Mouse (Mus musculus) forebrain, embryonic 16.5 days (tissue): ENCODE measurements around the gene Colgalt1. TPM values are rescaled to one million over a fixed set of nuclear protein-coding genes. Genes with fewer than 3 reads are reported as not detected.
A peak's percentile ranks its signal among the peaks of the same experiment; 100 is the strongest.

Source experiments
- ATAC-seq: fragments of 200-750 bp; cut with Nextera tagmentation; 2 replicates; pipeline ENCODE4 v1.8.0; 2017; ENCODE audit warnings: mild to moderate bottlenecking, moderate library complexity
- H3K27ac ChIP-seq: fragments of 300-500 bp; sonication (generic); 2 replicates; pipeline ENCODE4 v1.5.1; 2014; ENCODE audit warnings: low read length, control low read depth
- H3K27me3 ChIP-seq: fragments of 300-500 bp; sonication (generic); replicated peaks from 2 replicates; pipeline ENCODE4 v1.6.1; 2014; ENCODE audit warnings: low read length; ENCODE audit not compliant: control insufficient read depth, insufficient read depth
- H3K36me3 ChIP-seq: fragments of 300-500 bp; sonication (generic); 2 replicates; pipeline ENCODE4 v1.6.1; 2014; ENCODE audit not compliant: control insufficient read depth, insufficient read depth
- H3K4me1 ChIP-seq: fragments of 300-500 bp; sonication (generic); replicated peaks from 2 replicates; pipeline ENCODE4 v1.6.1; 2014; ENCODE audit warnings: low read length; ENCODE audit not compliant: control insufficient read depth, insufficient read depth
- H3K4me2 ChIP-seq: fragments of 300-500 bp; sonication (generic); 2 replicates; pipeline ENCODE4 v1.6.1; 2014; ENCODE audit warnings: mild to moderate bottlenecking, low read length, control low read depth
- H3K4me3 ChIP-seq: fragments of 300-500 bp; sonication (generic); replicated peaks from 2 replicates; pipeline ENCODE4 v1.5.1; 2014; ENCODE audit warnings: mild to moderate bottlenecking, low read length, control low read depth
- H3K9ac ChIP-seq: fragments of 300-500 bp; sonication (generic); replicated peaks from 2 replicates; pipeline ENCODE4 v1.6.1; 2014; ENCODE audit warnings: low read depth, low read length, control low read depth
- H3K9me3 ChIP-seq: fragments of 300-500 bp; sonication (generic); 2 replicates; pipeline ENCODE4 v1.6.1; 2016; ENCODE audit warnings: low read length; ENCODE audit not compliant: control insufficient read depth
- WGBS: fragments of 180-500 bp; shearing (Covaris S2); extraction: QIAGEN DNeasy Blood & Tissue Kit; methylation state at CpG from one replicate; pipeline ENCODE4 v1.1.7; 2014; 5-methylcytosine and 5-hydroxymethylcytosine counted together
- polyA plus RNA-seq: library from polyadenylated mRNA; unstranded; fragments of >200 nt; fragmentation: Nextera tagmentation; extraction: Ambion mirVana; gene quantifications from 2 replicates; pipeline ENCODE4 v1.2.1, GENCODE M21; 2015

Gene Colgalt1
- polyA plus RNA-seq, 1 experiment from 2014 or later = 63.6 TPM

GRCm38 (mm10) chr8:71594324-71594722, 16.5 kb upstream of the Colgalt1 start:
- peaks cover 27% of the 10 kb centered on the region for H3K4me1 ChIP-seq
- no peaks in the 10 kb centered on the region for H3K36me3 ChIP-seq
- H3K4me2 ChIP-seq = no peak overlapping the region
- no peak for ATAC-seq
- no peaks in the 10 kb centered on the region for H3K9me3 ChIP-seq
- H3K9ac ChIP-seq = no peak overlapping the region
- WGBS = 85% methylated on average over 4 of the region's 4 CpGs
- no peak overlapping the region for H3K4me3 ChIP-seq
- H3K27me3 ChIP-seq = no peaks in the 10 kb centered on the region
- no peak overlapping the region for H3K27ac ChIP-seq

GRCm38 (mm10) chr8:71595862-71596261, 14.9 kb upstream of the Colgalt1 start:
- Histone ChIP-seq H3K27ac (peak overlapping the region; percentile 12; the same call in 1 of the 2 replicates), H3K36me3 (no peaks in the 10 kb centered on the region), H3K27me3 (peaks cover 4% of the 10 kb centered on the region; the same call in 1 of the 2 replicates), H3K9me3 (no peaks in the 10 kb centered on the region), H3K4me1 (peaks cover 25% of the 10 kb centered on the region), H3K9ac (peak overlapping the region; percentile 27), H3K4me2 (peak overlapping the region; percentile 39), H3K4me3 (peak overlapping the region; percentile 19)
- peak; percentile 41 for ATAC-seq
- WGBS = 8% methylated on average over 27 of the region's 27 CpGs

GRCm38 (mm10) chr8:71596384-71596783, 14.4 kb upstream of the Colgalt1 start:
- no peak overlapping the region; the same call in 1 of the 2 replicates for H3K4me2 ChIP-seq

GRCm38 (mm10) chr8:71596798-71597197, 14.0 kb upstream of the Colgalt1 start:
- Histone ChIP-seq H3K4me1 (peaks cover 18% of the 10 kb centered on the region), H3K36me3 (no peaks in the 10 kb centered on the region), H3K4me2 (no peak overlapping the region), H3K9ac (no peak overlapping the region), H3K27ac (no peak overlapping the region), H3K4me3 (no peak overlapping the region), H3K27me3 (peaks cover 10% of the 10 kb centered on the region), H3K9me3 (no peaks in the 10 kb centered on the region)
- WGBS = 85% methylated on average over 4 of the region's 4 CpGs
- ATAC-seq = no peak

More at GRCm38 (mm10) chr8:71596384-71596783, 14.4 kb upstream of the Colgalt1 start:
- H3K9me3 ChIP-seq = no peaks in the 10 kb centered on the region
- H3K4me3 ChIP-seq = no peak overlapping the region
- no peak overlapping the region for H3K9ac ChIP-seq
- H3K4me1 ChIP-seq = peaks cover 20% of the 10 kb centered on the region
- H3K27me3 ChIP-seq = peaks cover 6% of the 10 kb centered on the region
- no peak for ATAC-seq
- 56% methylated on average over 6 of the region's 6 CpGs for WGBS
- no peak overlapping the region for H3K27ac ChIP-seq
- H3K36me3 ChIP-seq = no peaks in the 10 kb centered on the region

- Histone ChIP-seq H3K4me3 (no peak within 1 kb of the TSS), H3K27me3 (peaks cover 17% of the 10 kb centered on the region), H3K4me1 (peaks cover 24% of the 10 kb centered on the region), H3K9me3 (no peaks in the 10 kb centered on the region), H3K4me2 (no peak within 1 kb of the TSS), H3K36me3 (no peaks in the 10 kb centered on the region), H3K9ac (no peak within 1 kb of the TSS), H3K27ac (no peak within 1 kb of the TSS)
- 83% methylated on average over 3 of the region's 3 CpGs for WGBS
- no peak for ATAC-seq
Observed at GRCm38 (mm10) chr8:71597451-71597850, 13.3 kb upstream of the Colgalt1 start, which contains the start of gene Fam129c. Fam129c (plus strand) TSS chr8:71597648.

GRCm38 (mm10) chr8:71598375-71598774, 12.4 kb upstream of the Colgalt1 start:
- ATAC-seq = no peak
- Histone ChIP-seq H3K4me3 (no peak overlapping the region), H3K4me2 (no peak overlapping the region), H3K27ac (no peak overlapping the region), H3K4me1 (peaks cover 18% of the 10 kb centered on the region), H3K27me3 (peaks cover 26% of the 10 kb centered on the region), H3K9ac (no peak overlapping the region), H3K36me3 (no peaks in the 10 kb centered on the region), H3K9me3 (no peaks in the 10 kb centered on the region)

- H3K4me3 ChIP-seq = no peak overlapping the region
- H3K27me3 ChIP-seq = peaks cover 28% of the 10 kb centered on the region
- H3K36me3 ChIP-seq = no peaks in the 10 kb centered on the region
- peaks cover 16% of the 10 kb centered on the region for H3K4me1 ChIP-seq
- 93% methylated on average over 5 of the region's 5 CpGs for WGBS
- no peak overlapping the region for H3K27ac ChIP-seq
- ATAC-seq = no peak
- H3K9ac ChIP-seq = no peak overlapping the region
- no peak overlapping the region for H3K4me2 ChIP-seq
- H3K9me3 ChIP-seq = no peaks in the 10 kb centered on the region
Observed at GRCm38 (mm10) chr8:71598841-71599240, 12.0 kb upstream of the Colgalt1 start.

GRCm38 (mm10) chr8:71601939-71602665, 8.7 kb upstream of the Colgalt1 start:
- Histone ChIP-seq H3K9me3 (no peaks in the 10 kb centered on the region), H3K9ac (peak overlapping the region; percentile 48), H3K36me3 (no peaks in the 10 kb centered on the region), H3K4me3 (peak overlapping the region; percentile 37), H3K4me1 (peaks cover 9% of the 10 kb centered on the region), H3K27ac (no peak overlapping the region), H3K27me3 (peaks cover 28% of the 10 kb centered on the region), H3K4me2 (peak overlapping the region; percentile 52)
- ATAC-seq = peak; percentile 62
- WGBS = 2% methylated on average over 64 of the region's 65 CpGs

GRCm38 (mm10) chr8:71602666-71603334, 8.0 kb upstream of the Colgalt1 start:
- H3K4me1 ChIP-seq = peaks cover 9% of the 10 kb centered on the region
- no peak overlapping the region for H3K27ac ChIP-seq
- peak overlapping the region; percentile 48 for H3K9ac ChIP-seq
- WGBS = 2% methylated on average over 31 of the region's 32 CpGs
- H3K4me2 ChIP-seq = peak overlapping the region; percentile 52
- ATAC-seq = peak; percentile 59
- H3K4me3 ChIP-seq = peak overlapping the region; percentile 37
- H3K9me3 ChIP-seq = no peaks in the 10 kb centered on the region
- peaks cover 28% of the 10 kb centered on the region for H3K27me3 ChIP-seq
- no peaks in the 10 kb centered on the region for H3K36me3 ChIP-seq
